Comparison of ENCODE assay signal across 8 mouse cellular contexts in the genomic region with DNA sequence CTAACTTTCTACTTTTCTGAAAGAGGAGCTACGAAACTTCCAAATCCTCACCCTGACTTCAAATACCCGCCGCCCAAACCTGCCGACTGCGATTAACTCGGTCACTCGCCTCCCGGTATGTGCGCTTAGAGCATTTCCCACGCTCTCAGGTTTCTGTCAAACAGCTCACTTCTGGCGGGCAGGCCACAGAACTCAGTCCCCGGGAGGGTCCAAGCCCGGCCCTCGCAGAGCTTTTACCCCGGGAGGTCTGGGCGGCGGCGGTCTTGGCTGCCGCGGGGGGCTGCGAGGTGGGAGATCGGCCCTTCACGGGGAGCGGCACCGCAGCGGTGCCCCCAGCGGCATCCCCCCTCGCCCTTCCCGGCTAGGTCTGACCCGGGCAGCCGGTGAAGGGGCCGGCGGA. TPM values are rescaled to one million over a fixed set of nuclear protein-coding genes. Genes with fewer than 3 reads are reported as not detected.
A peak's percentile ranks its signal among the peaks of the same experiment; 100 is the strongest.
DNase-seq lines count a peak whose midpoint lies in the region; ATAC-seq lines count a peak whose summit lies in the region.

No protein-coding gene starts in this region.

- H3K4me2 ChIP-seq in hindbrain, embryonic 16.5 days (ENCODE audit: low read length), result peak overlapping the region; percentile 79

- H3K4me1 ChIP-seq in hindbrain, embryonic 16.5 days (ENCODE audit: control insufficient read depth, insufficient read depth, low read depth, low read length), result peaks cover 18% of the 10 kb centered on the region
- peaks cover 26% of the 10 kb centered on the region for H3K4me1 ChIP-seq in midbrain, embryonic 10.5 days

- H3K27ac ChIP-seq in hindbrain, embryonic 16.5 days (ENCODE audit: low read depth, low read length), result peak overlapping the region; percentile 85
- H3K27ac ChIP-seq in midbrain, embryonic 10.5 days (replicated peaks), result peak overlapping the region; percentile 96

- under 1% methylated on average over 24 of the region's 33 CpGs for WGBS in hindbrain, embryonic 16.5 days
- under 1% methylated on average over 33 of the region's 33 CpGs for WGBS in midbrain, embryonic 10.5 days

- peak overlapping the region; percentile 98 for H3K4me3 ChIP-seq in hindbrain, embryonic 16.5 days (ENCODE audit: low read length)
- H3K4me3 ChIP-seq in midbrain, embryonic 10.5 days, result peak overlapping the region; percentile 99

- H3K9ac ChIP-seq in hindbrain, embryonic 16.5 days (ENCODE audit: low read depth, low read length), result peak overlapping the region; percentile 93

- H3K36me3 ChIP-seq in hindbrain, embryonic 16.5 days (ENCODE audit: control insufficient read depth, insufficient read depth, low read length), result peaks cover 20% of the 10 kb centered on the region
- peaks cover 62% of the 10 kb centered on the region for H3K36me3 ChIP-seq in midbrain, embryonic 10.5 days

- no peaks in the 10 kb centered on the region for H3K9me3 ChIP-seq in hindbrain, embryonic 16.5 days (ENCODE audit: control insufficient read depth, low read length)
- no peaks in the 10 kb centered on the region for H3K9me3 ChIP-seq in midbrain, embryonic 10.5 days (replicated peaks)

- ATAC-seq in hindbrain, embryonic 16.5 days, result no peak; the same call in 1 of the 2 replicates
- no peak for ATAC-seq in monocyte, adult 5-6 weeks (replicated peaks; ENCODE audit: insufficient number of reproducible peaks, low FRiP score, low TSS enrichment, poor library complexity, severe bottlenecking)

- peak; percentile 49 for DNase-seq in adrenal gland, adult 2 months
- no peak for DNase-seq in adrenal gland, postnatal 25 days
- peak; percentile 58 for DNase-seq in thymus, postnatal 4 days
- no peak for DNase-seq in thymus, postnatal 36 days
- DNase-seq in midbrain, embryonic 10.5 days (ENCODE audit: low spot score), result no peak
- DNase-seq in urinary bladder, postnatal 14 days (ENCODE audit: low spot score), result no peak

- H3K27me3 ChIP-seq in hindbrain, embryonic 16.5 days (replicated peaks; ENCODE audit: control insufficient read depth, insufficient read depth, low read length), result no peaks in the 10 kb centered on the region
- no peaks in the 10 kb centered on the region for H3K27me3 ChIP-seq in midbrain, embryonic 10.5 days (ENCODE audit: low read depth, poor library complexity, severe bottlenecking)

RNA-seq across cellular contexts. Expression of a gene that starts 0.6 kb away (rescaled TPM):
- 10 to 100 TPM; 32.5 to 37.7 TPM for total RNA-seq in adrenal gland, adult 2 months (2021)
- 8.0 and 12.0 TPM in 2 replicates for polyA plus RNA-seq in adrenal gland, adult 2 months (2012; rRNA removed)
- 34.8 and 36.2 TPM in 2 replicates for total RNA-seq in adrenal gland, postnatal 25 days (2021)
- 65.3 and 65.7 TPM in 2 replicates for polyA plus RNA-seq in hindbrain, embryonic 16.5 days (2015; fragmentation: Nextera tagmentation; extraction: Ambion mirVana)
- 57.2 and 62.0 TPM in 2 replicates for polyA plus RNA-seq in midbrain, embryonic 10.5 days (2016; fragmentation: Nextera tagmentation; extraction: Ambion mirVana)
- total RNA-seq in monocyte, adult 5-6 weeks (2017), result 37.2 to 42.3 TPM (median 41.6 TPM) in 3 replicates

RNA-seq across cellular contexts. Expression of a gene that starts 0.6 kb away (rescaled TPM):
- total RNA-seq in adrenal gland, adult 2 months (2021), result 10 to 100 TPM; 67.7 to 70.0 TPM
- 191 and 279 TPM in 2 replicates for polyA plus RNA-seq in adrenal gland, adult 2 months (2012; rRNA removed)
- total RNA-seq in adrenal gland, postnatal 25 days (2021), result 69.6 and 71.2 TPM in 2 replicates
- 52.9 and 54.7 TPM in 2 replicates for polyA plus RNA-seq in hindbrain, embryonic 16.5 days (2015; fragmentation: Nextera tagmentation; extraction: Ambion mirVana)
- polyA plus RNA-seq in midbrain, embryonic 10.5 days (2016; fragmentation: Nextera tagmentation; extraction: Ambion mirVana), result 59.8 and 59.9 TPM in 2 replicates
- 27.2 to 45.4 TPM (median 29.7 TPM) in 3 replicates for total RNA-seq in monocyte, adult 5-6 weeks (2017)

RNA-seq across cellular contexts. Expression of a gene that starts 34.6 kb away (rescaled TPM):
- total RNA-seq in adrenal gland, adult 2 months (2021), result 10 to 100 TPM; 13.7 to 15.8 TPM
- polyA plus RNA-seq in adrenal gland, adult 2 months (2012; rRNA removed), result 74.9 and 79.6 TPM in 2 replicates
- 9.6 and 11.0 TPM in 2 replicates for total RNA-seq in adrenal gland, postnatal 25 days (2021)
- 8.8 and 11.1 TPM in 2 replicates for polyA plus RNA-seq in hindbrain, embryonic 16.5 days (2015; fragmentation: Nextera tagmentation; extraction: Ambion mirVana)
- polyA plus RNA-seq in midbrain, embryonic 10.5 days (2016; fragmentation: Nextera tagmentation; extraction: Ambion mirVana), result 18.4 and 18.7 TPM in 2 replicates
- 2.2 to 2.7 TPM (median 2.5 TPM) in 3 replicates for total RNA-seq in monocyte, adult 5-6 weeks (2017)

RNA-seq across cellular contexts. Expression of a gene that starts 40.3 kb away (rescaled TPM):
- total RNA-seq in adrenal gland, adult 2 months (2021), result 10 to 100 TPM; 30.9 to 96.5 TPM
- polyA plus RNA-seq in adrenal gland, adult 2 months (2012; rRNA removed), result 192 and 265 TPM in 2 replicates
- 24.3 and 27.3 TPM in 2 replicates for total RNA-seq in adrenal gland, postnatal 25 days (2021)
- polyA plus RNA-seq in hindbrain, embryonic 16.5 days (2015; fragmentation: Nextera tagmentation; extraction: Ambion mirVana), result 1,949 and 2,238 TPM in 2 replicates
- polyA plus RNA-seq in midbrain, embryonic 10.5 days (2016; fragmentation: Nextera tagmentation; extraction: Ambion mirVana), result 2,837 and 3,349 TPM in 2 replicates
- total RNA-seq in monocyte, adult 5-6 weeks (2017), result 21.5 to 39.0 TPM (median 37.5 TPM) in 3 replicates

RNA-seq across cellular contexts. Expression of a gene that starts 46.2 kb away (rescaled TPM):
- 100 to 1,000 TPM in 1 of 2 experiments, 10 to 100 TPM in 1; 87.7 to 107 TPM for total RNA-seq in adrenal gland, adult 2 months (2021)
- 61.6 and 71.6 TPM in 2 replicates for polyA plus RNA-seq in adrenal gland, adult 2 months (2012; rRNA removed)
- total RNA-seq in adrenal gland, postnatal 25 days (2021), result 118 and 144 TPM in 2 replicates
- 630 and 654 TPM in 2 replicates for polyA plus RNA-seq in hindbrain, embryonic 16.5 days (2015; fragmentation: Nextera tagmentation; extraction: Ambion mirVana)
- 189 and 265 TPM in 2 replicates for polyA plus RNA-seq in midbrain, embryonic 10.5 days (2016; fragmentation: Nextera tagmentation; extraction: Ambion mirVana)
- total RNA-seq in monocyte, adult 5-6 weeks (2017), result 142 to 241 TPM (median 173 TPM) in 3 replicates

Comparison
In these comparisons a context has a peak if more than half of its experiments do, and no peak if none do; other contexts are left out.
1. DNase-seq: peak in adrenal gland, adult 2 months (single experiment) and thymus, postnatal 4 days (single experiment); none in adrenal gland, postnatal 25 days (single experiment), thymus, postnatal 36 days (0 of 2), midbrain, embryonic 10.5 days (single experiment) and urinary bladder, postnatal 14 days (single experiment).